Mouse (Mus musculus) NIH3T3 (cell line): ENCODE results near the gene Gadd45a.
"Not testable (repeated sequence)": the region's sequence is repeated elsewhere in the genome, so short reads cannot be mapped to it uniquely, and the experiment has no call there.

ENCODE experiments used
- DNase-seq: peaks from one replicate; pipeline ENCODE4 v3.0.0-alpha.2; 2012; ENCODE audit warnings: low read depth

The Gadd45a gene

DNA sequence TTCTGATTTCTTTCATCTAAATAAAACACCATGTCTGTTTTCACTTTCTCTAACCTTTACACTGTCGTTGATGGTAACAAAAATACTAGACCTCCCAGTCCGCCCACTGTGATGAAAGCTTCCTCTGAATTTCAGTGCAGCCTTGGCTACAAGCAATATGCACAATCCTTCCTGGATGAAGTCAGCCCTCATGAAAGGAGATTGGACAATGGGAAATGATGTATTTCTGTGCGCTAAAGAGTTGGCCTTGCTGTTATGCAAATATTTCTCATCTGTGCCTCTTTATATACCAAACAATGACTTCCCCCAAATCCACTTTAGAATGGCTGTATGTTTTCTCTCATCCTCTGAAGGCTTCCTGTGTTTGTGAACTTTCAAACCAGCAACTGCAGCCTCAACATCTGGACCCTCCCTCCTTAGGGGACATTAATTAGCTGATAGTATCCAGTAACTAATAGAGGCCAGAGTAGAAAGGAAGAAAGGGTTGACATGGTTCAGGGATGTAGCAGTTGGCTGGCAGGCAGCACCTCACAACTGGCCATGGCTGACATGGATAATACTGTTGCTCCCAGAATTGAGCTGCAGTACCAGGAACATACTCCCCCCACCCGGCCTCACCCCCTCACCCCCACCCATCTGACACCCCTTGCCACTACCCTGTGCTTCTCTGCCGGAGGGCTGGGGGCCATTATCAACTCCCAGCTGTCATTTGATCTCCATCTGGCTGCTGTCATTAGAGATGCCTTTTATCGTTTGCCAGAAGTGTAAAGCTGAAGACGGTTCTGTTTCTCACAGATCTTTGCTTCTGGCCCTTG is 11.8 kb upstream of the Gadd45a start:
- DNase-seq, result no peak

DNA sequence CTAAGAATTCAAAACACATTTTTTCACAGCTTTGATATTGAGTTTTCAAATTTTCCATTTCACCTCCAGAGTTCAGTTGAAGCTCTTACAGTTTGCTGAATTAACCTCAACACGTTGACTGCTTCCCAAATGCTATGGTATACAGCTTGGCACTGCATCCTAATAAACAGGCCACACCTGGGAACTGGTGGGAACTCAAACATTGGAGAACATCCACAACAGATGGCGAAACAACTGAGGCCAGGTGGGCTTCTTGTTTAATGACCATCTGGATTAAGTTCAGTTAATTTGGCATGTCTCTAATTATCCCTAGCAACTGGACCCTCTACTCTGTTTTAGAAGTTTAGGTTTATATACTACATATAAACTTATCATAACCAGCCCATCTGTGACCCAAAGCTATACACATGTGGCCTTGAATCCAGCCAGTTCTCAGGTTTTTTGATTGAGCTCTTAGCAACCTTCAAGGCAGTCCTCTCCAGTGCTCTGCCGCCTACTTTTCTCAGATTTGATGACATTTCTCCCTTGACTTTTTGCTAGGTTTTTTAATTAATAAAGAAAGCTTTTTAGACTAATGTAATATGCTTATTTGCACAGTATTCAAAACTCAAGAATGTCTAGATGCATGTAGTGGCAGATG is 10.9 kb upstream of the Gadd45a start:
- no peak for DNase-seq

DNA sequence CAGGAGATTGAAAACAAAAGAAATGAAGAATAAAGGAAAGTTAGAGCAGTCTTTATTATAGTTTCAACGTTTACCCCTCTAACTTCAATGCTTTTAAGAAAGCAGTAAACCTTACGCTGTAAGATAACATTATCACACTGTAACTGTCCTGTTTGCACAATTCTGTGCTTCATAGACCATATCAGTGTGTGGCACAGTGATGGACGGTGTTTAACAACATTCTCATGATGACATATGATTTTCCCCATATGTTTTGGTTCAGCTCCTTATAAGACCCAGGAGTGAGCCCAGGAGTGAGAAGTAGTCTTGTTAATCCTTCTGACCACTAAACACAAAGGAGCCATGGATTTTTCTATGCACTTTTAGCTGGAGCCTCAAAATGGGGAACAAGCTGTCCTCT is 9.7 kb upstream of the Gadd45a start:
- DNase-seq, result no peak

DNA sequence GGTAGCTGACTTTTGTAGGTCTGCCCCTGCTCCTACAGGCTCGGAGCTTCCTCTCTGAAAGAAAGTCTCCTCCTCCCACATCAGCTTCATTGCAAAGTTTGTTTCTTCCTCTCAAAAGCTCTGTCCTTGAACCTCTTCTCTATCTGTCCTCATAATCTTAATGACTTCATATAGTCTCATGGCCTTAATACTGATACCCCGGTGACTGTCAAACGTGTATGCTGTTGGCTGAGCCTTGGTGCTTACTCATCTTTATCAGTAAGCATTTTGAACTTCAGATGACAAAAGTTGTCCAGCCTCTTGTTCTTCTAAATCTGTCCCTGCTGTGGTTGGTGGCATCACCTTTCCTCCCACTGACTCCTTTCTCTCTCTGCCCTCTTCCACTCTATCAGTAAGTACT is 8.2 kb upstream of the Gadd45a start:
- no peak for DNase-seq

DNA sequence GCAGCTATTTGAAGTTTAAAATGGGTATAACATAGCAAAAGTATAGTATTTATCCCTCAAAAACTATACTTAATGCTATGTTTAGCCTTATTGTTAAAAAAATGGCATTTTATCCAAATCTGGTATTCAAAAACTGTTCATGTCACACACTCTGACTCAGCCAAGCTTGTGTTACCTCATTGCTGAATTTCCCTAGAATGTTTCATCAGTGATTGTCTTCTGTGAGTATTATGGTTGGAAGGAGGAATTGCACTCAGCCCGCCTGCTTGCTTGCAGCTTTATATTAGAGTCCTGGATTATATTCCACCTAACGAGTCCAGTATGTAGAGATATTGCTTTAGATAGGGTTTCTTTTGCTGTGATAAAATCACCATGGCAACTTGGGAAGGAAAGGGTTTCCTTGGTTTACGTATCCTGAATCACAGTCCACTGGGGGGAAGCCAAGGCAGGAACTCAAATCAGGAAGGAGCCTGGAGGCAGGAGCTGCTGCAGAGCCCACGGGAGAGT is 3.7 kb upstream of the Gadd45a start:
- DNase-seq, result peak; percentile 59

DNA sequence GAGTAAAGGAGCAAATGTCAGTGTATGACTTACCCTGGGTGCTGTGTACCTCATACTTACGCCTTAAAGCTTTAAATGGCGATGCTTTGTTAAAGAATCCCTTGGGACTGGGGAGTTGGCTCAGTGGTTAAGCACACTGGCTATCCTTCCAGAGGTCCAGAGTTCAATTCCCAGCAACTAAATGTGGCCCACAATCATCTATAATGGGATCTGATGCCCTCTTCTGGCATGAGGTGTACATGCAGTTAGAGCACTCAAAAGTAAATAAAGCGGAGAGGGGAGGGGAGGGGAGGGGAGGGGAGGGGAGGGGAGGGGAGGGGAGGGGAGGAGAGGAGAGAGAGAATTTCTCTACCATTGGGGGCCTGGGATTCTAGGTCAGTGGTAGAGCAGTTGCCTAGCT is 1.7 kb upstream of the Gadd45a start:
- DNase-seq, result no peak

DNA sequence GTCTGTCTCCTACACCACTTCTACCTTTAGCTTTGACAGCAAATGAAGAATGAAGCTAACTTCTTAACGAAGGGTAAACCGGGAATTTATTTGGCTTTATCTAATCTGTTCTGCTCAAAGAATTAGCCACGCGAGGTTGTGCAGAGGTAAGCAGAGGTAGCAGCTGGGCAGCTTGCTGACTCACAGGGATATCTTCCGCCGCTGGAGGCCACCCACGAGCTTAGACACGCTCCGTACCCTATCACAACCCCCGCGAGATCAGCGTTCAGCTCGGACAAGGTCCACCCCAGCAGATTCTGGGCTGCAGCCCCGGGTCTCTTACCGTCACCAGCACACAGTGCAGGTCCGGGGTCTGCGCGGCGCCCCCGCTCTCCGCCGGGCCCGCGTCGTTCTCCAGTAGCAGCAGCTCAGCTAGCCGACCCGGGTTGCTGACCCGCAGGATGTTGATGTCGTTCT is 873 bp downstream of the Gadd45a start:
- DNase-seq, result peak; percentile 91

DNA sequence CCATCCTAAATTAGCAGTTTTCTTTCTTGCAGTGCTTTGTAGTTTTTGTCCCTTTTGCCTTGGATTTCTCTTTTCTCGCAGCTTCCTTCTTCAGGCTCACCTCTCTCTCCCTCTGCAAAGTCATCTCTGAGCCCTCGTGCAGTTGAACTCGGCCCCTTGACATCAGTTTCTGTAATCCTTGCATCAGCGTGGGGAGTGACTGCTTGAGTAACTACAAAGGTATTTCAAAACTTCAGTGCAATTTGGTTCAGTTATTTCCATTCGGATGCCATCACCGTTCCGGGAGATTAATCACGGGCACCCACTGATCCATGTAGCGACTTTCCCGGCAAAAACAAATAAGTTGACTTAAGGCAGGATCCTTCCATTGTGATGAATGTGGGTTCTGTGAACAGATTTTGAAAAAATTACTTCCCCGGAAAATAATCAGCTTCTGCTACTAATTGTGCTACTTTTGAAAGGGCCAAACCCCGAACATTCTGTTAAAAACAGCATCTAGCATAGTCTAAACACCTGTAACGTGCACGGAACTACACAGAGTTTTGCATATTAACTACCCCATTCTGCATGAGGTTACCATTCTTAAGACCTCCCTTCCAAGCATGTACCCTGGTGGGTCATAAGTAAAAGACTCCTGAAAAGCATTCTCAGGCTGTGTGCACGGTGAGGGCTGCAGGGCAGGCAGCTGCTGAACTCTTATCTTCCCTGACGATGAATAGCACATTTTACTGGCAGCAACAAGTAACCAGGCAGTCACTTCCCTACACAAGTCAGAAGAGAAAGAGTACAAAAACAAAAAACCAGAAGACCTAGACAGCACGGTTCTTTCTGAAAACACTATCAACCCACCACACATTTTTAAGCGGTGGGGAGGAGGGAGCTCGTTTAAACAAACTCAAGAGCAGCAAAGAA is 1.6 kb downstream of the Gadd45a start:
- peak; percentile 66 for DNase-seq

DNA sequence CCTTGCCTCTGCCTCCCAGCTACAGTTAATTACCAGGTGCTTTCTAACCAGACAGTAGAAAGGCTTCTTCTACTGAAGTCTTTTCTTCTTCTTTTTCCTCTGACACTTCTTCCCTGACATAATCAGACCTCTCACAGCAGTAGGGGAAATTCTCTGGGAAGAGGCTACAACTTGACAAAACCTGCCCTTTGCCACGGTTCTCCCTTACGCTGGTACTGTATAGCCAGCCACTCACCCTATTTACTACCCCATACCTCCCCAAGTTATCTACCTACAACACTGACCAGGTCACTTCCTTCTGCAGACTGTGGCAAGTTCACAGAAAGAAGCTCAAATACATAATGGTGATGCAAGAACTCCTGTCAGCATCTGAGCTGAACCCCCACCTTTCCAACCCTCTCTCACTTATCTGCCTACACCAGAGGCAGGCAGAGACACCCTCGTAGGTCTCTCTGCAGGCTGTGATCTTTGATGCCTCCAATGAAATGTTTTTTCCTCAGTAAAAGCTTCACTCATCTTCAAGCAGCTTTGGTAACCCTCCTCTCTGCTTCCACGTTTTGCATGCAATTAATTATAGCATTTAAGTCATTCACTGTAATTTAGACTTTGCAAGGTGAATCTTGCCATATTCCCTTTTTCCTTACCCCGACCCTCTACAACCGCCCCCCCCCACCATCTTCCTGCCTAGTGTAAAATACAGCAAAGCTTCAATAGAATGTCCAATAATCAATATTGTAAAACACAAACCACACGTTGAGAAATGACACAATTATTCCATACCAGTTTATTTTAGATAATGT is 2.7 kb downstream of the Gadd45a start:
- no peak for DNase-seq

DNA sequence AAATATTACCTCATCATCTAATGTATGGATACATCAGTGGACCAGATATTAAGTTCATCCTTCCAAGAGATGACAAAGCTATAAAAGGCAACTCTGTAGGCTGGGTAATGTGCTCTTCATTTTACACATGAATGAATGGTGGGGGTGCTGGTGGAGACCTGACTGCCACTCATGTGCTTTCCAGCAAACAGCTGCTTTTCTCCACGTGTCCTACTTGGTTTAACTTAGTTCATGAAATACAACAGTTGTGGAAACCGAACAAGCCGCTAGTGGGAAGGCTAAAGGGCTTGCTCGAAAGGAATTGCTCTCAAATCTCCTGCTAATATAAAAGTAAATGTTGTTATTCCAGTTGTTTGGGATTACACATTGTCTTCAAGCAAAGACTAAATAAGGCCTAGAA is 3.7 kb downstream of the Gadd45a start:
- DNase-seq, result no peak

DNA sequence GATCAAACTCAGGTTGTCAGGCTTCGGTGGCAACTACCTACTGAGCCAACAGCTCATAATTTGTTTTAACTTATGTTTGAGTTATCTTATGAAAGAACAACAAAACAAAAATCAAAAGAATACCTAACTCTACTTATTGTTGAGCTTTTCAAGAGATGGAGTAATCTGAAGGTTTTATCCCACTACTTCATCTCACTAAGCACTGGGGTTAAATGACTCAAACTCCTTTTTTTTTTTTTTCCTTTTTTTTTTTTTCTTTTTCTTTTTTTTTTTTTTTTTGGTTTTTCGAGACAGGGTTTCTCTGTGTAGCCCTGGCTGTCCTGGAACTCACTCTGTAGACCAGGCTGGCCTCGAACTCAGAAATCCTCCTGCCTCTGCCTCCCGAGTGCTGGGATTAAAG is 4.3 kb downstream of the Gadd45a start:
- not testable (repeated sequence) for DNase-seq

DNA sequence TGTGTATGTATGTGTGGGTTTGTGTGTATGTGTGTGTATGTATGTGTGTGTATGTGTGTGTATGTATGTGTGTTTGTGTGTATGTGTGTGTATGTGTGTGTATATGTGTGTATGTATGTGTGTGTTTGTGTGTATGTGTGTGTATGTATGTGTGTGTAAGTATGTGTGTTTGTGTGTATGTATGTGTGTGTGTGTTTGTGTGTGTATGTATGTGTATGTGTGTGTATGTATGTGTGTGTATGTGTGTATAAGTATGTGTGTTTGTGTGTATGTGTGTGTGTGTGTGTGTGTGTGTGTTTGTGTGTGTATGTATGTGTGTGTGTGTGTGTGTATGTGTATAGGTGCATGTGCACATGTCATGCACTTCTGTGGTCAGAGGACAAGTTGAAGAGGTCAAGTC is 4.7 kb downstream of the Gadd45a start:
- not testable (repeated sequence) for DNase-seq

DNA sequence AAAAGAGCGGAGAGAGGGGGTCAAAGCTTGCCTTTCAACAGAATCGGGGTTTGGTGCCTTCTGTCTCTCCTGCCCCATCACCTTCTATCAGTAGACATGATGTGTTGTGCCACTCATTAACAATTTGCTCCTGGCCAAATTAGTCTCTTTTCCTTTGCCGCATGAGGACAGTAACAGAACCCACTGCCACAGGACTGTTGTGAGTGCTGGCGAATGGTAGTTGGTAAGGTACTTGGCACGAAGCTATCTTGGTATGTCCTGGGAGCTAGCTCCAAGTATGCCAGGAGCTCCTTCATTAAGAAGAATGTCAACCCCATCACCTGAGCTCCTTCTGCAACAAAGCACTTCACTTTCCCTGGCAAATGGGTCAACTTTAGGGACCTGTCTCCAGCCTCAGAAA is 6.4 kb downstream of the Gadd45a start:
- no peak for DNase-seq

DNA sequence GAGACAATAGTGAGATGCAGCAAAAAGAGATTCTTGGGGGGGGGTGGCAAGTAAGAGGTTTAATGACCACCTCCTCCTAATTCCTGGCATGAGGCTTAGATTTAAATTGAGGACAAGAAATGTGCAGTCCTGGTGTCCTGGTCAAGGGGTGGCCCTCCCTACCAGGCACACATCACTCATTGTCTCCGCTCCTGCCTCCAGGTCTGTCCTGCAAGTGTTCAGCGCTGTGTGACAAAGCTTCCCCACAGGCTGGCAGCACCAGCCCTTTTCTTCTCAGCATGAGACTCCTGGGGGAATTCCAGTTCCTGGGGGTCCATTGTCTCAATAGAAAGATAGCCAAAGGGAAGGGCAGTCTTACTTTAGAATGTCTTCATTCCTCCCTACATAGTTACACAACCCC is 6.8 kb downstream of the Gadd45a start:
- no peak for DNase-seq

DNA sequence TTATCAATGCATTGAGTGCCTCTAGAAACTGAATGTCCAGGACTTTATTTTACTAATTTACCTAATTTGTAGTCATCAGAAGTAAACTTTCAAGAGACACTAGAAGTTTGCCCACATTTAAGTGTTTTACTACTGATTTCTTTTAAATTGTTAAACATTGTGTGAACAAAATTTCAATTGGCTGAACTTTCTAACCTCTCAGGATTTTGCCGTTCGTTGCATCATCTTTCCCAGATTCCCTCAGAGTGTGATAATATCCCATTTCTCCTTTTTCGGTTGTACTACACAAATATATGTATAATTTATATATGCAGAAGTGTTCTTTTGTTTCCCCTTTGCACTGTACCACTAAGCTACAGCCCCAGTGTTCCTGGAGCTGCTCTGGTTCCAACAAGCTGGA is 7.3 kb downstream of the Gadd45a start:
- DNase-seq, result no peak

DNA sequence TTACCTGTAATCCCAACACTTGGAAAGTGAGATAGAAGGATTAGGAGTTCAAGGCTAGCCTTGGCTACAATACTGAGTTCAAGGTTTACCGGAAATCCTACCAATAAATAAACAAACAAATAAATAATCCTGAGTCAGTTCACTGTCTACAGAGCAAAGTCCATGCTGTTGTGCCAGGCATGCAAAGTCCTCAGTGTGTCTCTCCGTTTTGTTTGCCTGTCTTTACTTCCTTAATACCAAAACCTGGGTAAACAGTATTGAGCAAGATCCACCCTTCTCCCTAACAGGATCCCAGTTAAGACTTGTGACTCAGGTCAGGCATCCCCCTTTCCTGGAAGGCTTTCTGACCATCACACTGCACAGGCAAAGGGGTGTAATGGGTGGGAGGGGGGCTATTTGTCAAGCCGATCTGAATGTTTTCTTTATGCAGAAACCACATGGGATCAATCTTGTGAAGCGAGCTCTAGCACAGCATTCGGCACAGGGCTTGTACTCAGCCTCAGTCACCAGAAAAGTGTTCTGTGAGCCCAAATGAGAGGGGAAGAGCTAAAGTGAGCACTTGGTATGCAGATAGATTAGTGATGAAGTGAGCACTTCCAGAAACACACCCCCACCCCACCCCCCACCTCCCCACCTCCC is 7.8 kb downstream of the Gadd45a start:
- DNase-seq, result no peak

DNA sequence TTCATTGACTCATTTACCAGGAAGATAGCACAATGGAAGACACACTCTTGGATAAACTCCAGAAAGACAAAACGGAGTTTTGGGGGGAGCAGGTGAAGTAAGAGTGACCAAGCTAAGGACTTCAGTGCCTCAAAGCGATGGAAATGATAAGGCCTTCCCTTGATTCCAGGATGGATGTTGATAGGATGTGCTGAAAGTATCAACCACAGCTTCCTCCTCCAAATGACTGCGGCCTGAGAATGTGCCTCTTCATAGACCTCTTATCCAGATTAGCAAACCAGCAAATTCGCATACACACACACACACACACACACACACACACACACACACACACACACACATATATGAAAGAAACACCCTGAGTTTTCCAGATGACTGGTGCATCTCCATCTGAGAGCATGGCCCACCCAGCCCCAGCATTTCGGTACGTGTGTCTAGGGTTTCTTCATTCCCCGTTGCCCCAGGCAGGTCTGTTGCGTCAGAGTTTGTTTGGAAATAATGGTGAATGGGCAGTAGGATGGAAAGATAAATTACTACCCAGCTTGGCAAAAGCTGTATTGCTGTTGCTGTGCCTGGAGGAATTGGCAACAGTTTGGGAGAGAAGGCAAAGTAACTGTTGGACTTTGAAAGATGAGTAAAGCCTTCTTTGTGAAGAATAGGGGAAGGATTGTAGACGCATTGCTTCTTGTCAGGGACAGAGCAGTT is 9.7 kb downstream of the Gadd45a start:
- DNase-seq, result peak; percentile 92

DNA sequence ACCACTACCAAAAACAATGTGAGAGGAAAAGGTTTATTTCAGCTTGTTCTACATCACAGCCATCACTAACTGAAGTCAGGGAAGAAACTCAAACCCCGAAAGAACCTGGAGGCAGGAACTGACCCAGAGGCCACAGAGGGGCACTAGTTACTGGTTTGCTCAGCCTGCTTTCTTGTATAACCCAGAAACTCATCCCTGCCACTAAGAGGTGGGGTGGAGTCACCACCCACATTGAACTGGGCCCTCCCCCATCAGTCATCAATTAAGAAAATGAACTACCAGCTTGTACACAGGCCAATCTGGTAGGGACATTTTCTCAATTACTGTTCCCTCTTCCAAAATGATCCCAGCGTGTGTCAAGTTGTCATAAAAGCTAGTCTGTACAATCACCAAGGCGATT is 10.6 kb downstream of the Gadd45a start:
- DNase-seq, result no peak

DNA sequence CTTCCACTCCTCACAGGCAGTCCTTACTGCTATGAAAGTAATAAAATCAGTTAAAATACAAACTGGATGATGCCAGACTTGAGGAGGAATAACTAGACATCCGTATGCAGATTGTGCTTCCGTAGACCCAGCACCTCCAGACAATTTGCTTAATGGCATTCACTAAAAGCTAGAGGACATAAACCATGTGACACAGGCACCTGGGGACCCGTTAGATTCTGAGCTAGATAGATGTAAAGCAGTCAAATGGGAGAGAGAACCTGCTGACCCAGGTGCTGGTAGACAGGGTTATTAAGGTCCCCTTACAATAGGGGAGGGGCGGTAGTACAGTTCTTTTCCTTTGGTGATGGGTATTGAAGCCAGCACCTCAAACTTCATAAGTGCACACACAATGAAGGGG is 13.5 kb downstream of the Gadd45a start:
- DNase-seq, result no peak

DNA sequence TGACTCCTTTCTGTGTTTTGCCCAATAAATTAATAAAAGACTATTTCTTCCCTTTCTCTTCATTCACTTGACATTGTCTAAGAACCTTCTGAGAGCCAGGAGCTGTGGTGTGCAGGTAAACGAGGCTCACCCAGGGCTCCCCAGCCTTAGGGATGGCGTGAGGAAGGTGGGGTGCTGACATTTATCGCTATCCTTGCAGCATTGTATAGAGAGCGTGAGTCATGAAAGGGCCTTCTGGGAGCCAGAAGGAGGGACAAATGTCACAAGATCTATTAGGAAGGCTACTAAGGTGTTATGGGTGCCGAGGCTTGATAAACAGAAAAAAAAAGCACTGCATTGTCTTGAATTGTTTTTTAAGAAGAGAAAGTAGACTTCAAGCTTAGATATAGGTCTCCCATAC is 15.9 kb downstream of the Gadd45a start:
- no peak for DNase-seq
